In genomic region chr9:100387171-100387685, GRCm38 (mm10) we compare ENCODE assay signal across 17 mouse cellular contexts.
DNase-seq lines count a peak whose midpoint lies in the region; ATAC-seq and TF ChIP-seq lines count a peak whose summit lies in the region.
"Had no signal": no experiment of that assay in that cellular context is flagged by ENCODE, and none has a peak within 500 bp of the region (broad histone marks: within the 10 kb centered on the region; RNA-seq: fewer than 3 reads in every experiment).

No protein-coding gene starts in this region.

- H3K9ac ChIP-seq in intestine, embryonic 15.5 days, result no peak overlapping the region
- H3K9ac ChIP-seq in intestine, postnatal 0 days (ENCODE audit: low read depth, low read length), result no peak overlapping the region
- H3K9ac ChIP-seq: embryonic facial prominence, embryonic 12.5 days; liver, embryonic 14.5 days; midbrain, embryonic 13.5 days; neural tube, embryonic 15.5 days had no signal

- DNase-seq in R1 (ENCODE audit: low read depth, low spot score), result peak; percentile 73
- DNase-seq in induced T-regulatory cell, adult 2 months (ENCODE audit: low read depth), result peak; percentile 28
- DNase-seq in naive thymus-derived CD4-positive, alpha-beta T cell, adult 2 months (ENCODE audit: low read depth), result peak; percentile 24
- DNase-seq in spleen, postnatal 10 days (ENCODE audit: low spot score in 2 of 2), result no peak
- no peak for DNase-seq in layer of hippocampus, adult 9-11 months
- DNase-seq: cerebellum, postnatal 25 days; gastrocnemius, postnatal 14 days; kidney, adult 9 months; layer of hippocampus, postnatal 36 days; right cerebral cortex, postnatal 4 days had no signal

- no peak for TF ChIP-seq CTCF in intestine, postnatal 0 days (IDR thresholded peaks at IDR 0.05; ENCODE audit: low read depth)

- H3K4me1 ChIP-seq in intestine, embryonic 15.5 days (replicated peaks), result no peaks in the 10 kb centered on the region
- H3K4me1 ChIP-seq in intestine, postnatal 0 days (replicated peaks; ENCODE audit: control insufficient read depth, insufficient read depth, low read length), result no peaks in the 10 kb centered on the region
- H3K4me1 ChIP-seq: embryonic facial prominence, embryonic 12.5 days; midbrain, embryonic 13.5 days; neural tube, embryonic 15.5 days had no signal

- H3K27me3 ChIP-seq in intestine, embryonic 15.5 days (replicated peaks), result no peaks in the 10 kb centered on the region
- no peaks in the 10 kb centered on the region for H3K27me3 ChIP-seq in intestine, postnatal 0 days (replicated peaks; ENCODE audit: control insufficient read depth, insufficient read depth, low read length)
- H3K27me3 ChIP-seq: embryonic facial prominence, embryonic 12.5 days; midbrain, embryonic 13.5 days; neural tube, embryonic 15.5 days had no signal

- 21% methylated on average over 13 of the region's 13 CpGs for WGBS in intestine, embryonic 15.5 days
- WGBS in intestine, postnatal 0 days, result 28% methylated on average over 13 of the region's 13 CpGs

- no peak overlapping the region for H3K4me3 ChIP-seq in intestine, embryonic 15.5 days (replicated peaks)
- no peak overlapping the region for H3K4me3 ChIP-seq in intestine, postnatal 0 days (ENCODE audit: low read depth, low read length)
- H3K4me3 ChIP-seq: embryonic facial prominence, embryonic 12.5 days; midbrain, embryonic 13.5 days; neural tube, embryonic 15.5 days had no signal

- H3K9me3 ChIP-seq in intestine, embryonic 15.5 days, result no peaks in the 10 kb centered on the region
- no peaks in the 10 kb centered on the region for H3K9me3 ChIP-seq in intestine, postnatal 0 days (ENCODE audit: control insufficient read depth)
- H3K9me3 ChIP-seq: embryonic facial prominence, embryonic 12.5 days; midbrain, embryonic 13.5 days; neural tube, embryonic 15.5 days had no signal

- ATAC-seq in intestine, embryonic 15.5 days, result no peak
- no peak for ATAC-seq in intestine, postnatal 0 days
- ATAC-seq: hindbrain, embryonic 16.5 days; midbrain, embryonic 13.5 days had no signal

- 0 out of 2 replicates have a peak overlapping the region, but pooled peaks have one; percentile 6 for H3K4me2 ChIP-seq in intestine, embryonic 15.5 days (replicated peaks)
- no peak overlapping the region for H3K4me2 ChIP-seq in intestine, postnatal 0 days (replicated peaks; ENCODE audit: low read depth)
- H3K4me2 ChIP-seq: embryonic facial prominence, embryonic 12.5 days; midbrain, embryonic 13.5 days; neural tube, embryonic 15.5 days had no signal

- H3K36me3 ChIP-seq in intestine, embryonic 15.5 days, result no peaks in the 10 kb centered on the region
- H3K36me3 ChIP-seq in intestine, postnatal 0 days (ENCODE audit: control insufficient read depth, insufficient read depth), result no peaks in the 10 kb centered on the region
- H3K36me3 ChIP-seq: embryonic facial prominence, embryonic 12.5 days; midbrain, embryonic 13.5 days; neural tube, embryonic 15.5 days had no signal

- H3K27ac ChIP-seq in intestine, embryonic 15.5 days, result no peak overlapping the region
- no peak overlapping the region for H3K27ac ChIP-seq in intestine, postnatal 0 days (ENCODE audit: low read depth, low read length)
- H3K27ac ChIP-seq: embryonic facial prominence, embryonic 12.5 days; liver, embryonic 14.5 days; midbrain, embryonic 13.5 days; neural tube, embryonic 15.5 days had no signal

Comparison
In these comparisons a context has a peak if more than half of its experiments do, and no peak if none do; other contexts are left out.
1. DNase-seq: peak in R1 (single experiment), induced T-regulatory cell, adult 2 months (single experiment) and naive thymus-derived CD4-positive, alpha-beta T cell, adult 2 months (single experiment); none in spleen, postnatal 10 days (0 of 2) and layer of hippocampus, adult 9-11 months (single experiment).